Mouse (Mus musculus) spleen, adult 18-20 months (tissue): ENCODE measurements at regions not wholly inside any gene's neighbourhood (a gene's known extent, or its start where the extent isn't known, plus 50 kb on each side); places are given as distances from the start of the nearest gene placed in this dataset.

Source experiments
- DNase-seq, 2 experiments: peaks; one replicate each; pipeline ENCODE4 v3.0.0; 2022; ENCODE audit warnings: mixed read lengths in 2 of 2

DNA sequence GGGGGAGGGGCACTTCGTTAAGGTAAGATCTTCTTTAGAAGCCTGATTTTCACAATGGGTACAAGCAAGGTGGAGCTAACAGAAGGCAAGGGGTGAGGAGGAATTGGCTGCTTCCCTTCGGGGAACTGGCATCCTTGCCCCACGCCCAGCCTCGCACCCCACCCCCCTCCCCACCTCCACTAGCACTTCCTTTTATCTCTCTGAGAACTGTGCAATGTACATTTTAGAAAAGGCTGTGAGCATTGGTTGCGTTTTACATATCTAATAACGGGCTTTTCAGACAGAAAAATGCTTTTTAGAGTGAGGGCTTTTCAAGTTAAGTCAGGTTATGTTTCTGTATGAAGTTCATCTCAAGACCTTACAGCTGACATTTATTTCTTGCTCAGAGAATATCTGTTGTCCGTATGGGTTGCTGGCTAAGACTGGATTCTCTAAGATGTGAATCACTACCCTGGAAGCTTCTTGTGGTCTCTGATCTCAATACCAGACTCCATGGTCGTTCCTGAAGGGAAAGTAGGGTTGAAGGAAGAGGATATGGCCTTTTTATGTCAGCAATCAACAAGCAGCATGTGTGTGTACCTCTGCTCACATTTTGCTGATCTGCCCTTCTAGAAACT, 199.1 kb downstream of the Klf6 start:
- no peak for DNase-seq

DNA sequence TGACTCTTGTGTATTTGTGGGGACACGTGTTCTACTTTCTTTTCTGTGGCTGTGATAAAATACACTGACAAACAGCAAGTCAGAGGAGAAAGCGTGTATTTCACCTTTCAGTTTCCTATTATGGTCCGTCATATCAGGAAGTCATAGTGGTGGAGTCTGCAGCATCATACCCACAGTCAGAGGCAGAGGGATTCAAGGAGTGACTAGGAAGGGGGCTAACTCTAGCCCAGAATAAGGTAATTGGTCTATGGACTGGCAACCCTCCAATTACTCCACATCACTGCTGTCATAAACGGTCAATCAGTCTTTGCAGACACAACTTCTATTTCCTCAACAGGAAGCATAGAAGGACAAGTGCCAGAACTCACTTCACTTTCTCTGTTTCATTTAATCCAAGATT, 201.0 kb downstream of the Klf6 start:
- DNase-seq, result no peak

DNA sequence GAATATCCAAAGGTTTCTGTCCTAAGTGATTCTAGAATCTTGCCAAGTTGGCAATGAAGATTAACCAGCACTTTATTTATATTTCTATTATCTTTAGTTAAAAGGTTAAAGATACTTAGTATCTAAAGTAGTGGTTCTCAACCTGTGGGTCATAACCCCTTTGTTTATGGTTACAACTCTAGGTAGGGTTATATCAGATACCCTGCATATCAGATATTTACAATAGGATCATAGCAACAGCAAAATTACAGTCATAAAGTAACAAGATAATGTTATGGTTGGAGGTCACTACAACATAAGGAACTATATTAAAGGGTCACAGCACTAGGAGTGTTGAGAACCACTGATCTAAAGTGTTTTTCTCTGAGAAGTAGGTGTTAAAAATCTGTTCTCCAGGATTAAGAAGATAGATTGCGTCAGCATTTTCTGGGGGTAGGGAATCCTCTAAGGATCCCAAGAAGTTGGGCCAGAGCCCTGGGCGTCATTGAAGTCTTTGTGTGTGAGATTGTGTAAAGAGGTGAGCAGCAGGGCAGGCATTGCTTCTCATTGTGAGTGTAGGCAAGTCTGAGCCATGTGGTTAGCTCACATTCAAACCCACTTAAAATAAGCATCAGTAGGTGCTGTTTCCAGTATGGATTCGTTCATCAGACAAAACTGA, 201.6 kb downstream of the Klf6 start:
- DNase-seq, result no peak

DNA sequence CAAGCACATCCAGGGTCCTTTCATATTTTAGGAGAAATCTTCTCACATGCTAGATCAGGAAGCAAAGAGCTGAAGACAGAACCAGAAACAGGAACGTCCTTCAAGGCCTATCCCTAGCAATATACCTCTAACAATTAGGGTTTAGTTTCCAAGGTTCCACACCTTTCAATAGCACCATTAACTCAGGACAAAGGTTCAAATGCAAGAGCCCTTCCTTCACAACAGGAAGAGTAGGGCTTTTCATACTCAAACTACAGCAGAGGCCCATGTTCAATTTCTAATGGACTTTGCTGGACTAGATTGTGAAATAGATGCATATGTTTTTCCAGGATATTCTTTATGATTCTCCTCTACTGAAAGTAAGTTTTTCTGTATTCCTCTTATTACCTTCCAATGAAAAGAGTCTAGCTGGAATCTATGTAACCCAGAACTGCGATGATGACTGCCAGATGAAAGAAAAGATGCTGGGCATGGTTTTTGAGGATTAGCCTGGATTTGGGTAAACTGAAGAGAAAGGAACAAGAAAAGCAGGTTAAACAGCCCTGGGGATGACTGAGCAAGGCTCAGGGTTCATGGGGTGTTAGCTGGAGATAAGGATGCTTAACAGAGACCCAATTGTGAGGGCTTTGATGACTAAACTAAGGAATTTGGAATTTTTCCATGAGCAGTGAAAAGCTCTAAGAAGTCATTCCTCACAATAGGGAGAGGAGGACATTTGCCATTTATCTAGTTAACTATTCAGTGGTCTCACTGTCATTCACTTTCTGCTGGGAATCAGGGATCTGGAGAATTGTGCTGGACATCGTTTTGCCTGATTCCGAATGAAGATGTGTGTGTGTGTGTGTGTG, 215.9 kb downstream of the Klf6 start:
- DNase-seq, result no peak

DNA sequence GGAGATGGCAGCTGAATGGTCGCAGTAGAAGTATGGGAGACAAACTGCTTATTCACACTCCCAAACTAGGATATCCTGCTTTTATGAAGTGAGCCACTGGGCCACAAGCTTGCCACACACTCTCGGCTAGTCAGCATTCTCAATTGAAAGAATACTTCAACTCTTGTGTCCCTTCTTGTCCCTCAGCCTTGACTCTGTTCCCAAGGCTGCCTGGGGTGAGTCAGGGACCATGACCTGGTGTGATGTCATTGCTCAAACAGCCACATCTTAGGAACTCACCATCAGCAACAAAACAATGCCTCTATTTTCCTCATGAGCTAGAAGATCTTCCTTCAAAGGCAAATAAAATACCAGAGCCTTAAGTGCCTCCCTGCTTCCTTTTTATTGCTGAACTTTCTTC, 224.6 kb downstream of the Klf6 start:
- DNase-seq, result no peak

DNA sequence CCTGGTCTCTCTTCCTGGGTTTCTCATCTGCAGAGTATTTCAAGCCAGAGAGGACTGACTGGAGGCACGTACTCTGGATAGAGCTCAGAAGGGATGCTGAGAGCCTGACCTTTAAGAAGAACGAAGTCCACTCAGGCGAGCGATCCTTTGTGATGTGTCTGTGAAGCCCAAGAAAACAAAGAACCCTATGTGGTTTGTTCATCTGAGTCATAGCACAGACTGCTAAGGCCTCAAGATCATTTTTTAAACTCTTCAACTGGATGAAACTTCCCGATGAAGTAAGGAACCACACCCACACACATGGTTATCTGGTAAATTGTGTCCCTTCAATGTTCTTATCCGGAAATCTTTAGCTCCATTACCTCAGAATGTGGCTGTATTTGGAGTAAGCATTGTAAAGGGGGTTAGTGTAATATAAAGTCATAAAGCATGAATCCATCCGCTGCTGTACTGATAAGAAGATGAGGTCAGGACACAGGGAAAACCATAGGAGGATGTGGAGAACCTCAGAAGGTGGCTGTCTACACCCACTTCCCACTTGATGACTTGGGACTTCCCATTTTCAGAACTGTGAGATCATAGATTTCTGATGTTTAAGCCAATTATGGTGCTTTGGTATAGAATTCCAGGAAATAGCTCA, 247.9 kb downstream of the Klf6 start:
- DNase-seq, result no peak

DNA sequence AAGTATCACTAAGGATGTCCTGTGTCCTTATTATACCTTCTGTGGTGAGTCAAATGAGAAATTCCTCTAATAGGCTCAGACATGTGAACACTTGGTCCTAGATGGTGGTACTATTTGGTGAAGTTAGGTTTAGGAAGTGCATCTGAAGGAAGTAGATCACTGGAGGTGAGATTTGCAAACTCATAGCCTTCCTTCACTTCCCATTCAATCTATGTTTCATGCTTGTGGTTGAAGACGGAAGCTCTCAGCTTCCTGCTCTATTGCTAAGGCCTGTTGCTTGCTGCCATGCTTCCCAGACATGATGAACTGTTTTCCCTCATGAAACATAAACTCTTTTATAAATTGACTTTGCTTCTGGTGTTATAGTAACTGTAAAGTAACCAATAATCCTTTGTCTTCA, 258.4 kb downstream of the Klf6 start:
- no peak for DNase-seq

DNA sequence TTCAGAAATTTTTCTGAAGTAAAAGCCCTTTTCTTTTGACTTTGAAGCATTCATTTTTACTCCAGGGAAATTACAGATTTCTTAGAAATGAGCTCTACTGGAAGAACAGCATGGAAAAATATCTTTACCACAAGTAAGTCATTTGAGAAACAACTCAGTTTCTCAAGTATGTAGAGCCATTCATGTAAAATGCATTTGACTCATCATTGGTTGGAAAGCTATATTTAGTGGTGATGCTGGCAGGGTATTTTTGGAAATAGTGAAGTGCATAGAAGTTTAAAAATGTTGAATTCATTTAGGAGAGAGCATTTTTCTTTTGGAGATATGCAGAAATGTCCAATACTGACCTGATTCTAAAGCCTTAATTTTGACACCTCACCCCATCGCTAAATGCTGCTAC, 266.0 kb downstream of the Klf6 start:
- no peak for DNase-seq

DNA sequence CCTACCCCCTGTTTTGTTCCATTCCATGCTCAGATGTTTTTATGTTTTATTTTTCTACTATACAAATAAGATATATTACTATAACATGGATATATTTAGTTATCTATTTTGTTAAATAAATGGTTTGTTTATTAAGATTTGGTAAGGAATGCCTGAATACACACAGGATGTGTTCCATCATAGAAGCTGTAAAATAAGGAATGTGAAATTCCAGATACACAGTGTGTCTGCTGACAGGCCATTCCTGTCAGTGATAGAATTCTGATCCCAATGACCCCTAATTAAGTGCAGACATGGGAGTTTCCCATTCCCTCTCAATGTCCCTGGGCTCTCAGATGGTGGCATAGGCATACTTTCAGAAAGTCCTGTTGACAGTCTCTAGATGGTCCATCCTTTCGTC, 267.6 kb downstream of the Klf6 start:
- no peak for DNase-seq

DNA sequence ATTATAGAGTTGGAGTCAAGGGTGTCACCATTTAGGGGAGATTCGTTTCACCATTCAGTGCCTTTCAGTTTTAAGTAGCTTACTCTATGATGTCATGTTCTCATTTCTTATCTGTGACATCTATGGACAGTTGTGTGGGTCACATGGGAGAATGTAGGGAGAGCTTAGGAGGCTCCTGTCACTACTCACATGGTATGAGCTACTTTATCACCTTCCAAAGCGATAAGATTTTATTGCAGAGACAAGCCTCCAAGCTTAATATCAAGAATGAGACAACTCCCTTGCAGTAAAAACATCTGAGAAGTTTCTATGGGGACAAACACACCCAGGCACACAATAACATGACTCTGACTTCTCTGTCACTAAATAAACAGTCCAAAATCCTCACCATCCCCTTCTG, 270.1 kb downstream of the Klf6 start:
- no peak for DNase-seq

DNA sequence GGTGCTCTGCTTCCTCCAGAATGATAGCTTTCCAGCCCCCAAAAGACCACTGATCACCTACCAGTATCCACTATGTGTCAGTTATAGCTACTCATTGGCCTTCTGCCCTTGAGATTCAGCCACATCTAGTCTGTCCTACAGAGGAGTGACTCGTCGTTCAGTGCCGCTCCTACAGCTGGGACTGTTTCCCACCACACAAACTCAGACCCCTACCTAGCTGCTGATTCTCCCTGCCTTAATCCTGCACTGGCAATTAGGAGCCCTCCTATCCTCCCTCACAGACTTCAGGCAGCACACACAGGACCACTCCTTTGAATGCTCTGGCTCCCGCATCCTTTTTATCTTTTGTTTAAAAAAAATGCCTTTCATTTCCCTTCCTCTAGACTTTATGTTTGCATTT, 275.9 kb downstream of the Klf6 start:
- no peak for DNase-seq

DNA sequence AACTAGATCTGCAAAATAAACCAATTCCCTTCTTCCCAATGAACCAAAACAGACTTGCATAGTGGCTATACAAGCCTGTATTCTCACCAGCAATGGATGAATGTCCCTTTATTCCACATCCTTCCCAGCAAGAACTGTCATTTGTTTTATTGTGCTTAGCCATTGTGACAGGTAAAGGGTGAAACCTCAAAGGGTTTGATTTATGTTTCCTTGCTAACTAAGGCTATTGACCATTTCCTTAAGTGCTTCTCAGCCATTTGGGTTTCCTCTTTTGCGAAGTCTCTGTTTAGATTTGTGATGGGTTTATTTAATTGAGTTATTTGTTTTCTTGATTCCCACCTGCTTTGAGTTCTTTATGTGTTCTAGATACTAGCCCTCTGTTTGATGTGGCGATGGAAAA, 281.5 kb downstream of the Klf6 start:
- DNase-seq, result no peak

DNA sequence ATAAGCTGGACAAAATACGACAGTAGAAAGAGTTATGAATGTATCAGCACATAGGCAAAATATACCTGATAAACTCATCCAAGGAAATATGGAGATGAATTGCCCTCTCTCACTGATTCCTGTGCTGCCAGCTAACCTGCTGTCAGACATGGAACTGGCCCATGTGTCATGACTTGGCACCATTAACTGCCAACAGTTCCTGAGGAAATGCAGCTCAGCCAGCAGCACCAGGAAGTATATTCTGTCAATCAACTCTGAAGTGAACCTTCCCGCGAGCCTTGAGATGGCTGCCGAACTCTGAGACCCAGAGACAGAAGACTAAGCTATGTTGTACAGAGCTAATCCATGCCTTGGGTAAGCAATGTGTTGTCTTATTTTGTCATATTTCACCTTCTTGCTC, 292.4 kb downstream of the Klf6 start:
- no peak for DNase-seq

DNA sequence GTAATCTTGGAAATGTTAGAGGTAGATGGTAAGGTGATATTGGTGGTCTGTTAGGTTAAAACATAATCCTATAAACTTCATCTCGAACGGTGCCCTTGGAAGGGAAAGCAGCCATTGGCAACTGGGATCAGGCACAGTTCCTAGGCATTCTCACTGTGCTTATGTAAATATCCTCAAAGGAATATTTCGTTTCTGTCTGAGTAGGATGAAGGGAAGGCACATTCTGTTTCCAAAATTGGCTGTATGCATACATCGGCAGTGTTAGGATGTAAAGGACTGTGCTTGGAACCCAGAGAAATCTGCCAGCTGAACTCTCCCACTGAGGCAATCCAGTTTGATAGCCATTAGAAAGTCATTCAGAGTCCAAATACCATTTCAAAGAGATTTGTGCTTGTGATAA, 294.9 kb downstream of the Klf6 start:
- no peak for DNase-seq

DNA sequence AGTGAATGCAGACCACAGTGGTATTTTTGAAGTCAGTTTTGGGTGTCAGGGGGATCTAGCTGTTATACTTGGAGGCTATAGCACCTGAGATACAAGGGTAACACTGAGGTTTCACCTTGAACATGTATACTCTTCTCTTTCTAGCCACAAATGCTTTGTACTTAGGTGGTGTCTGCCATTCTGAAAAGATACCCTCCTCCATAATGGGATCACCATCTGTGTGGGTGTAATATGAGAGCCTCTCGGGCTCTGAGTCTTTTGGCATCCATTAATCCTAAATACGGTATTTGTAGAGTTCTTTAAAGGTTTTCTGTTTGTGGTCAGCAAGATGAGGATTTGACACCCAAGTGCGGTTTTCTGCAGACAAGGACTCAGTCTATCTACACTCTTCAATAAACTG, 295.7 kb downstream of the Klf6 start:
- DNase-seq, result no peak

DNA sequence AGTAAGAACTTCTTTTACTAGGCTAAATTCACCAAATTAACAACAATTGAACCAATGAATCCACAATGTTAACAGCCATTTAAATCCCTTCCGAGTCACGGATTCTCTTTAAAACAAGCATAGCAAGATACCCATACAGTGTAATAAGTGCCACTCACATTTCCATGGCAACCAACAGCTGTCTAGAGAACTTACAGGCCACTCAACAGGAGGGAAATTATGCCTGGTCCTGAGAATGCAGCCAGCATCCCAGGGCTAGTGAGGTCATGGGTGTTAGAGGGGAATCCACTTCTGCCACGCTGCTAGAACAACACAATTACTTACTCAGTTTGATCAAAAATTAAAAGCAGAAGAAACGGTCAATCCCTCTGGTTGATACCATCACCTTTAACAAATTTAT, 296.7 kb downstream of the Klf6 start:
- DNase-seq, result no peak

DNA sequence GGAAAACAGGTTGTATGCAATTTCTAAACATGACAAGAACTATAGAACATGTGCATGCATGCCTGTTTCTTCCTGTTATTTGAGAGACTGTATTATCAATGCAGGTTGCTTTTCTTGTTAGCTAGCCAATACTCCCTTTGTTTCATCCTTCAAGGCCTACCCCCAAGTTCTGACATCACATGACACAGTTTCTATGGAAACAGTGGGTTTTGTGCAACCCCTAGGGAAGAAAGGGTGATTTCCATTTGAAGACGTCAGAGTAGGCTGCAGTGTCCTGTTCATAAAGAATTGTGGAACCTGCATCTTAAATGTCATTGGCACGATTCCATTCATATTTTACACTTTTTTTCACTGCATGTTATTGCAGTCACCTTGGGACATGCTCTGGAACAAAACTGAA, 298.1 kb downstream of the Klf6 start:
- DNase-seq, result no peak

DNA sequence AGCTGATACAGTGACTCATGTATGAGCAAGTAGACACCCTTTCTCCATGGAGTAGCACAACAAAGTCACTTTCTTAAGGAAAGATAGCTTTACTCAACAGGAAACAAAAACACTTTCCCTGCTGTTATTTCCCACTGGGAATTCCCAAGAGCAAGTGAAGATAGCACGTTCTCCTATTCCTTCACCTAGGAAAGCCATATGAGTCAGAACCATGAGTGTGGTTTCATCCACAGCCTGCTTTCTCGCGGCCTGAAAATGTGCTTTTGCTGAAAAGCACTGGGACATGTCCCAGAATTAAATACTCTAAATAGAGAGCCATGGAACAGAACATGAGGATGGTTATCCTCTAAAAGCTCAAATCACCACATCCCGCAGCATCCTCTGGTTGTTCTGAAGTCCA, 304.6 kb downstream of the Klf6 start:
- no peak for DNase-seq

DNA sequence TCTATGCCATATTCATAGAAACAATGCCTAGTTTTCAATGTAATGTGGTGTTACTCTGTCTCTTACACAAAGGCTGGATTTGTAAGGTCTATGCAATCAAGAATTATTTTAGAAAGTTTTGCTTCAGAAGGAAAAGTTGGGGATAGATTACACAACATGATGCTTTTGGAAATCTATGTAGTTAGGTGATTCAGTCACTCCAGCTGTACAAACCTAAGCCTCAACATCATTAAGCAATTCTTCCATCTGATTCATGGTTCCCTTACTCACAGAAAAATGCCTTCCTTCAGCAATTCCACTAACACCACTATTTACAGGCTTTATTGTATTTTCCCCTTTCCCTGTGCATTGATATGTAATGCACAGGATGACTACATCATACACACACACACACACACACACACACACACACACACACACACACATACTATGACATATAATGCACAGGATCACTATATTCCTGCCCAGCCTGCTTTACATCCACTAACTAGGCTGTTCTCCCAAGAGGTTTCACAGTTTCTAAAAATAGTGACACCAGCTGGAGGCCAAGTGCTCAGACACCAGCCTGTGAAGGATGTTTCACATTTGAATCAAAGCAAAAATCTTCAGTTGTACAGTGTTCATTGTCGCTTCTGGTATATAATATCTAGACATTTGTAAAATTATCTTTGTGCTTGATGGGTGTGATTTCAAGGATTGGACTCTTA, 305.9 kb downstream of the Klf6 start:
- DNase-seq, result no peak

DNA sequence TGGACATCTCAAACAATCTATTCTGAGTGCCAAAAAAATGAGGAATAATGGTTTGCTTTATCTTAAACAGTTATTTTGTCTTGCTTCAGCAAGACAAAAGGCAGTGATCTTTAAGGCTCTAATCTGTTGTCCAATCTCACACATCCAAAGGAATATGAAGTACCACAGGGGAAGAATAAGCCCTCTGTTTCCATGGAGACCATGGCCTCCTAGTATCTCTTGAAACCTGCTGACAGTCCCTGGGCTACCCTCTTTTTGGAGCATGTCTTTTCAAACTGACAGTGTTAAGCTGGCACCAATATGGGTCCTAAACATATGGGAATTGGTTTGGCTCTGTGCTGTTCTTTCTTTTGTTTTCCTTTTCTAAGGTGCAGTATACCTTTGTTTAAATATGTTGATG, 311.8 kb downstream of the Klf6 start:
- no peak for DNase-seq

DNA sequence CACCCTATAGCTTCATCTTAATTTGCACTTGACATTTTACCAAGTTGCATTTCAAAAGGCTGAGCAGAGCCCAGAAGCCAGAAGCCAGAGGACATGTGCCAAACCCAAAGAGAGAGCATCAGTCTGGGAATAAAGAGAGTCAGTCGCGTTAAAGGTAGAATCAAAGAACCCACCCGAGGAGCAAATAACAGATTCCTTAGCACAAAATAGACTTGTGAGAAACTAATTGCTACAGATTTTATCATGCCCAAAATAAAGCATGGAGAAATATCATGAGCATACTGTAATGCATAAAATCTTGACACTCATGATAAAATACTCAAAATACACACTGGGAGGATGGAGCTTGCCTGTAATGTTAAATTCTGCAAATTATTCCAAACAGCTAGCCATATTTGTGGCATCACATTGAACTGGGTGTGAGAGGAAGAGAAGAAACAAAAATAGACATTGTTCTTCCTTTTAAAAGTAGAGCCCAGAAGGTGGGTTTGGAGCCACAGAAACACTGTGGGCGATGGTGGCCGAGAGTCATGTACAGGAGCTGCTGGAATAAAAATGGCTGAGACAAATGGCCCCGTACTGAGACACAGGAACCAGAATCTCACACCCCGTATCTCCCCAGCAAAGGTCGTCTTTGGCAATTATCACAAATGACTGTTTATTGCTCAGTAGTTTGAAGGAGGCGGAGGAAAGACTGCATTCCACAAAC, 317.2 kb downstream of the Klf6 start:
- no peak for DNase-seq

DNA sequence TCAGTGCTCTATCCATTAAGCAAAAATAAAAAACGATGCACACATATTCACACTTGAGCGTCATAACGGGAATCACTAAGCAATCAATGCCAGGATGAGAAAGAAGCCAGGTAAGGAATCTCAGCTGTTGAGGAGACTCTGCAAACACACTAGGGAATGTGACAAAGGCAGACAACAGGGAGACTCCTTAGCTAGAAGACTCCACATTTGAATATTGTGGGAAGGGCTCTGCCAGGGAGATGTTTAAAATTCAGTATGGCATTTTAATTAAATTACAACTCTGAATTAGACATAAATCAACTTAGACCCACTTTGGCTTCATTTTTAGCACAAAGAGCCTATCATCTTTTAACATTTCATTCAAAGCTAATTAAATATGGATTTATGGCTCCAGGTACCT, 327.9 kb downstream of the Klf6 start:
- DNase-seq, result no peak

DNA sequence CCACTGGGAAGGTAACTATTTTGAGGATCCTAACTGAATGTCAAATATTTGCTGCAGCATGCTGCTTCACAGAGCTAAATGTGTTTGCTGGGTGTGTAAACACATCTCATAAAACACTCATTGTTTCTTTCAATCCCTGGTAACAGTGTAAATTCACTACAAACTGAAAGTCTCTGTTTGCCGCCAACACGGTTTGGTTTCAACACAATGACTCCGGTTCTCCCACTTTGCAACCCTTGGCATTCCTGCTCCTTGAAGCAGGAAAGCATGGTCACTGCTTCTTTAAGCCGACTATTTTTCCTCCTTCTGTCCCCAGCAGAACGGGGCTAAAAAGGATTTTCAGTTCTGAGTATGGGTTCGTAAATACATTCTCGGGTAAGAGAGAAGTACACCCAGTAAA, 328.3 kb downstream of the Klf6 start:
- no peak for DNase-seq
